Comparison of ENCODE assay signal across 19 mouse cellular contexts in the genomic region with DNA sequence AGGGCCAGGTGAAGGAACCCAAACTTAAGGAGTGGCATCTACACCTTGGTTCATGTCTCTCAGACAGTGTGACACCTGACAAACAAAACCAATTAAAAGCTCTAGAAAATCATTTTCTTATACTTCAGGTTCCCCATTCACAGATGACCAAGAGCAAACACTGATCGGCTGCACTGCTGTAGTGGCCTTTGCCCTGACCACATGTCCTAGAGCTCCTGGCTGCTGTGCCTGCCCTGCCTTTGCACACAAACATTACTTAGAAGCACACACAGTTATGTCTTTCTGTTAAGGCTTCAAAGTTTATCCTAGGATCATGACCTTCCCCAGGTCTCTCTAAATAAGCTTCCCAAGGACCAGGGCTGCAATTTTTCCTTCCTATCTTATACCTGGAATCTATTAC.
"Had no signal": no experiment of that assay in that cellular context is flagged by ENCODE, and none has a peak within 500 bp of the region (broad histone marks: within the 10 kb centered on the region; RNA-seq: fewer than 3 reads in every experiment).

No protein-coding gene starts in this region.

- H3K9ac ChIP-seq: lung, embryonic 14.5 days; midbrain, embryonic 12.5 days; neural tube, embryonic 13.5 days; neural tube, embryonic 15.5 days had no signal

- H3K36me3 ChIP-seq: midbrain, embryonic 10.5 days; midbrain, embryonic 12.5 days had no signal

- H3K27ac ChIP-seq: midbrain, embryonic 10.5 days; midbrain, embryonic 12.5 days; neural tube, embryonic 13.5 days; neural tube, embryonic 15.5 days had no signal

- H3K4me2 ChIP-seq: lung, embryonic 14.5 days; midbrain, embryonic 12.5 days; neural tube, embryonic 13.5 days; neural tube, embryonic 15.5 days had no signal

- H3K27me3 ChIP-seq: midbrain, embryonic 12.5 days; neural tube, embryonic 13.5 days; neural tube, embryonic 15.5 days had no signal

- H3K4me3 ChIP-seq: midbrain, embryonic 10.5 days; midbrain, embryonic 12.5 days; myocyte; neural tube, embryonic 13.5 days; neural tube, embryonic 15.5 days had no signal

- DNase-seq: lung, adult 18-20 months; lung, embryonic 14.5 days; lung, postnatal 10 days; lung, postnatal 4 days; midbrain, embryonic 14.5 days; retina, postnatal 1 day; right cerebral cortex, adult 18-20 months; right cerebral cortex, postnatal 25 days; right cerebral cortex, postnatal 4 days; spleen, adult 18-20 months; thymus, adult 2 months; thymus, postnatal 25 days; thymus, postnatal 4 days had no signal

- H3K9me3 ChIP-seq: midbrain, embryonic 10.5 days; midbrain, embryonic 12.5 days; neural tube, embryonic 13.5 days; neural tube, embryonic 15.5 days had no signal

- ATAC-seq: midbrain, embryonic 16.5 days had no signal

- H3K4me1 ChIP-seq: midbrain, embryonic 10.5 days; midbrain, embryonic 12.5 days had no signal
